In the genomic region with DNA sequence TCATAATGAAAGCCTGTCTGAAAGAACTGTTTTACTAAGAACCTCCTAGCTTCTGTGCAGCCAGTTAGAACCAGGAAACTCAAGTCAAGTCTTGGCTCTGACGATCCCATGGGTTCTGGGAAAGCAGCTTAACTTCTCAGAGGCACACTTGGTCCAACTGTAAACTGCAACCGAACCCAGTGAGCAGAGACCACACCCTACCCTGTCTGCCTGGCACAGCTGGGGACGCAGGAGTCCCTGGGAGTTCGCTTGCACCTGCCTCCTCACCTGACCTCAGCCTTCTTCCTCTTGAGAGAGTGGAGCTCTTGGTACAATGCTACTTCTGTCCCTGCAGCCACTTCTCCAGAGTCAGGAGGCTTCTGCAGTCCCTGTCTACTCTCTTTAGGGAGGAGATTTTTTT, we compare ENCODE assay signal across 23 mouse cellular contexts. TPM values are rescaled to one million over a fixed set of nuclear protein-coding genes. Genes with fewer than 3 reads are reported as not detected.
DNase-seq lines count a peak whose midpoint lies in the region; ATAC-seq and TF ChIP-seq lines count a peak whose summit lies in the region.
"Had no signal": no experiment of that assay in that cellular context is flagged by ENCODE, and none has a peak within 500 bp of the region (broad histone marks: within the 10 kb centered on the region; RNA-seq: fewer than 3 reads in every experiment).

No protein-coding gene starts in this region.

- TF ChIP-seq CTCF in intestine, postnatal 0 days (IDR thresholded peaks at IDR 0.05; ENCODE audit: low read depth), result no peak
- TF ChIP-seq CTCF in stomach, postnatal 0 days (IDR thresholded peaks at IDR 0.05; ENCODE audit: low read depth), result no peak

- H3K4me3 ChIP-seq in intestine, postnatal 0 days (ENCODE audit: low read depth, low read length), result no peak overlapping the region
- no peak overlapping the region for H3K4me3 ChIP-seq in stomach, postnatal 0 days (ENCODE audit: low read depth, low read length)
- no peak overlapping the region for H3K4me3 ChIP-seq in forebrain, embryonic 16.5 days (replicated peaks; ENCODE audit: low read length)
- H3K4me3 ChIP-seq: embryonic facial prominence, embryonic 13.5 days; heart, embryonic 15.5 days; hindbrain, embryonic 15.5 days; midbrain, embryonic 10.5 days had no signal

- ATAC-seq in intestine, postnatal 0 days, result peak; percentile 67
- peak; percentile 85 for ATAC-seq in stomach, postnatal 0 days (ENCODE audit: low FRiP score, low TSS enrichment)
- no peak for ATAC-seq in forebrain, embryonic 16.5 days
- ATAC-seq: forebrain, postnatal 0 days had no signal

- no peak for TF ChIP-seq EP300 in stomach, postnatal 0 days (optimal IDR thresholded peaks at IDR 0.05)

- no peak overlapping the region for H3K9ac ChIP-seq in intestine, postnatal 0 days (ENCODE audit: low read depth, low read length)
- no peak overlapping the region for H3K9ac ChIP-seq in stomach, postnatal 0 days (ENCODE audit: low read length)
- no peak overlapping the region for H3K9ac ChIP-seq in forebrain, embryonic 16.5 days (replicated peaks; ENCODE audit: low read depth, low read length)
- H3K9ac ChIP-seq: embryonic facial prominence, embryonic 13.5 days; forebrain, postnatal 0 days; heart, embryonic 15.5 days; hindbrain, embryonic 15.5 days had no signal

- H3K9me3 ChIP-seq in intestine, postnatal 0 days (ENCODE audit: control insufficient read depth), result no peaks in the 10 kb centered on the region
- H3K9me3 ChIP-seq in stomach, postnatal 0 days (ENCODE audit: control insufficient read depth, low read length), result no peaks in the 10 kb centered on the region
- no peaks in the 10 kb centered on the region for H3K9me3 ChIP-seq in forebrain, embryonic 16.5 days (ENCODE audit: control insufficient read depth, low read length)
- H3K9me3 ChIP-seq: embryonic facial prominence, embryonic 13.5 days; heart, embryonic 15.5 days; hindbrain, embryonic 15.5 days; midbrain, embryonic 10.5 days had no signal

- H3K4me1 ChIP-seq in intestine, postnatal 0 days (replicated peaks; ENCODE audit: control insufficient read depth, insufficient read depth, low read length), result no peaks in the 10 kb centered on the region
- peaks cover 2% of the 10 kb centered on the region; the same call in 1 of the 2 replicates for H3K4me1 ChIP-seq in stomach, postnatal 0 days (replicated peaks; ENCODE audit: control insufficient read depth, insufficient read depth)
- peaks cover 9% of the 10 kb centered on the region for H3K4me1 ChIP-seq in forebrain, embryonic 16.5 days (replicated peaks; ENCODE audit: control insufficient read depth, insufficient read depth, low read length)

- H3K36me3 ChIP-seq in intestine, postnatal 0 days (ENCODE audit: control insufficient read depth, insufficient read depth), result no peaks in the 10 kb centered on the region
- H3K36me3 ChIP-seq in stomach, postnatal 0 days (ENCODE audit: control insufficient read depth, insufficient read depth, low read length), result no peaks in the 10 kb centered on the region
- H3K36me3 ChIP-seq in forebrain, embryonic 16.5 days (ENCODE audit: control insufficient read depth, insufficient read depth), result no peaks in the 10 kb centered on the region
- H3K36me3 ChIP-seq: embryonic facial prominence, embryonic 13.5 days; heart, embryonic 15.5 days; hindbrain, embryonic 15.5 days; midbrain, embryonic 10.5 days had no signal

- no peak overlapping the region for H3K4me2 ChIP-seq in intestine, postnatal 0 days (replicated peaks; ENCODE audit: low read depth)
- H3K4me2 ChIP-seq in stomach, postnatal 0 days (replicated peaks; ENCODE audit: low read depth), result no peak overlapping the region
- no peak overlapping the region for H3K4me2 ChIP-seq in forebrain, embryonic 16.5 days (ENCODE audit: low read length)
- H3K4me2 ChIP-seq: embryonic facial prominence, embryonic 13.5 days; heart, embryonic 15.5 days; hindbrain, embryonic 15.5 days had no signal

- 0 out of 2 replicates have a peak overlapping the region, but pooled peaks have one; percentile 30 for H3K27ac ChIP-seq in intestine, postnatal 0 days (ENCODE audit: low read depth, low read length)
- no peak overlapping the region for H3K27ac ChIP-seq in stomach, postnatal 0 days (replicated peaks)
- H3K27ac ChIP-seq in forebrain, embryonic 16.5 days (ENCODE audit: low read length), result no peak overlapping the region
- H3K27ac ChIP-seq: embryonic facial prominence, embryonic 13.5 days; heart, embryonic 15.5 days; hindbrain, embryonic 15.5 days; midbrain, embryonic 10.5 days had no signal

- peak; percentile 33 to 50 for DNase-seq in kidney, postnatal 36 days
- DNase-seq in kidney, adult 9 months, result no peak
- DNase-seq in thymus, postnatal 14 days, result peak; percentile 13
- DNase-seq in thymus, postnatal 10 days (ENCODE audit: low spot score in 2 of 2), result no peak
- DNase-seq in stomach, postnatal 0 days (ENCODE audit: low spot score), result peak; percentile 68
- DNase-seq in ovary, adult 18-20 months (ENCODE audit: low spot score), result no peak
- DNase-seq: adrenal gland, postnatal 14 days; B cell, adult 2 months; cerebellum, adult 11 months; cerebellum, postnatal 14 days; forebrain, postnatal 0 days; heart, postnatal 4 days; kidney, adult 11 months; kidney, postnatal 14 days; lung, postnatal 10 days; retina, postnatal 1 day; right cerebral cortex, postnatal 4 days had no signal

- no peaks in the 10 kb centered on the region for H3K27me3 ChIP-seq in intestine, postnatal 0 days (replicated peaks; ENCODE audit: control insufficient read depth, insufficient read depth, low read length)
- no peaks in the 10 kb centered on the region for H3K27me3 ChIP-seq in stomach, postnatal 0 days (ENCODE audit: control insufficient read depth, insufficient read depth, low read length)
- peaks cover 4% of the 10 kb centered on the region; the same call in 1 of the 2 replicates for H3K27me3 ChIP-seq in forebrain, embryonic 16.5 days (replicated peaks; ENCODE audit: control insufficient read depth, insufficient read depth, low read length)
- H3K27me3 ChIP-seq: heart, embryonic 15.5 days; hindbrain, embryonic 15.5 days had no signal

- WGBS in intestine, postnatal 0 days, result 36% methylated on average over 4 of the region's 4 CpGs
- WGBS in stomach, postnatal 0 days, result 43% methylated on average over 4 of the region's 4 CpGs
- WGBS in forebrain, embryonic 16.5 days, result 70% methylated on average over 4 of the region's 4 CpGs

RNA-seq across cellular contexts. Expression of gene Gipc2, which starts 5.4 kb away (rescaled TPM):
- 222 and 243 TPM in 2 replicates for polyA plus RNA-seq in intestine, postnatal 0 days (2015; fragmentation: Nextera tagmentation; extraction: Ambion mirVana)
- polyA plus RNA-seq in stomach, postnatal 0 days (2015; fragmentation: Nextera tagmentation; extraction: Ambion mirVana), result 76.1 and 82.5 TPM in 2 replicates
- polyA plus RNA-seq in forebrain, embryonic 16.5 days (2015; fragmentation: Nextera tagmentation; extraction: Ambion mirVana), result 4.0 and 4.1 TPM in 2 replicates

RNA-seq across cellular contexts. Expression of gene Dnajb4, which starts 49.5 kb away (rescaled TPM):
- polyA plus RNA-seq in intestine, postnatal 0 days (2015; fragmentation: Nextera tagmentation; extraction: Ambion mirVana), result 17.9 and 20.4 TPM in 2 replicates
- polyA plus RNA-seq in stomach, postnatal 0 days (2015; fragmentation: Nextera tagmentation; extraction: Ambion mirVana), result 26.4 and 29.0 TPM in 2 replicates
- 36.3 and 39.8 TPM in 2 replicates for polyA plus RNA-seq in forebrain, embryonic 16.5 days (2015; fragmentation: Nextera tagmentation; extraction: Ambion mirVana)

RNA-seq across cellular contexts. Expression of gene Fubp1, which starts 49.6 kb away (rescaled TPM):
- 60.6 and 64.8 TPM in 2 replicates for polyA plus RNA-seq in intestine, postnatal 0 days (2015; fragmentation: Nextera tagmentation; extraction: Ambion mirVana)
- polyA plus RNA-seq in stomach, postnatal 0 days (2015; fragmentation: Nextera tagmentation; extraction: Ambion mirVana), result 60.2 and 60.5 TPM in 2 replicates
- 297 and 302 TPM in 2 replicates for polyA plus RNA-seq in forebrain, embryonic 16.5 days (2015; fragmentation: Nextera tagmentation; extraction: Ambion mirVana)

Comparison
In these comparisons a context has a peak if more than half of its experiments do, and no peak if none do; other contexts are left out.
1. DNase-seq: peak in kidney, postnatal 36 days (2 of 2), thymus, postnatal 14 days (single experiment) and stomach, postnatal 0 days (single experiment); none in kidney, adult 9 months (single experiment), thymus, postnatal 10 days (0 of 2) and ovary, adult 18-20 months (single experiment).
2. RNA of gene Gipc2, which starts 5.4 kb away (polyA plus RNA-seq): 222 to 243 TPM in intestine, postnatal 0 days and 76.1 to 82.5 TPM in stomach, postnatal 0 days; 4.0 to 4.1 TPM in forebrain, embryonic 16.5 days; every median in the first group is over 10 times any median in the second.